Mouse (Mus musculus) heart, postnatal 36 days (tissue): ENCODE measurements around the gene Gfod1. TPM values are rescaled to one million over a fixed set of nuclear protein-coding genes. Genes with fewer than 3 reads are reported as not detected.

ENCODE experiments used
- DNase-seq, 2 experiments: peaks; one replicate each; pipeline ENCODE4 v3.0.0; 2021 to 2022
- intact Hi-C: fragments of 180-260 bp; cut with DNase I; formaldehyde crosslinking; loops from one replicate; pipeline ENCODE4 v1.15.1; 2025
- total RNA-seq, 2 experiments: library from RNA; stranded (reverse); gene quantifications; 2 replicates each; pipeline ENCODE4 v1.2.3; 2021

The Gfod1 gene
- total RNA-seq, 2 experiments from 2014 or later, result 26.8 to 36.3 TPM

GRCm38 (mm10) chr13:43267902-43268301 lies 36.1 kb downstream of the Gfod1 start:
- intact Hi-C loops, result loop anchor here (2.0 kb wide), 1 partner anchor 33 kb away; no protein-coding TSS in a partner anchor
- no peak for DNase-seq

GRCm38 (mm10) chr13:43267216-43267615 lies 36.8 kb downstream of the Gfod1 start:
- intact Hi-C loops, result loop anchor here (2.0 kb wide), 1 partner anchor 34 kb away; no protein-coding TSS in a partner anchor
- no peak for DNase-seq

- intact Hi-C loops, result loop anchor here (2.0 kb wide), 1 partner anchor 34 kb away; no protein-coding TSS in a partner anchor
- DNase-seq, result no peak
Observed at GRCm38 (mm10) chr13:43266333-43266732, 37.6 kb downstream of the Gfod1 start.

GRCm38 (mm10) chr13:43265116-43265515 lies 38.9 kb downstream of the Gfod1 start:
- intact Hi-C loops, result no loop called here
- no peak for DNase-seq

DNA sequence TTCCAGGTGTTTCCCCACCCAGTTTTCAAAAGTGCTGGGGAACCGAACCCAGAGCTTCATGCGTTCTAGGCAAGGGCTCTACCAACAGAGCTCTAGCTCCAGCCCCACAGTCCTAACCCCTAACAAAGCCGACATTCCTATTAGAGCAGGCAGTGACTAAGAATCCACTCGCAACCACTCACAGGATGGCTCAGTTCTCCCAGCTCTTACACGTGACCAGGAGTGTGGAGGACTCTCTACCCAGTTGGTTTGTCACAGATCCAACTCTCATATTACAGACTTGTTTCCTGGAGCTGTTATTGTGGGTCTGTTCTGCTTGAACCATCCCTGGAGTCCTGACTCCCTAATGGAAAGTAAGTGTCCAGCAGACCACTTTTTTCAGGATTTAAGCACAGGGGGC lies 40.3 kb downstream of the Gfod1 start:
- no peak for DNase-seq
- intact Hi-C loops, result no loop called here

- intact Hi-C loops, result no loop called here
Observed at GRCm38 (mm10) chr13:43262114-43262739, 41.7 kb downstream of the Gfod1 start.

GRCm38 (mm10) chr13:43261287-43261686 lies 42.7 kb downstream of the Gfod1 start:
- DNase-seq, result no peak
- intact Hi-C loops, result no loop called here

More at GRCm38 (mm10) chr13:43262114-43262739, 41.7 kb downstream of the Gfod1 start:
- DNase-seq, result peak in 1 of 2 experiments; percentile 26

GRCm38 (mm10) chr13:43260731-43261130 lies 43.2 kb downstream of the Gfod1 start:
- DNase-seq, result no peak
- intact Hi-C loops, result no loop called here

GRCm38 (mm10) chr13:43256447-43256846 lies 47.5 kb downstream of the Gfod1 start:
- no peak for DNase-seq
- intact Hi-C loops, result no loop called here

DNA sequence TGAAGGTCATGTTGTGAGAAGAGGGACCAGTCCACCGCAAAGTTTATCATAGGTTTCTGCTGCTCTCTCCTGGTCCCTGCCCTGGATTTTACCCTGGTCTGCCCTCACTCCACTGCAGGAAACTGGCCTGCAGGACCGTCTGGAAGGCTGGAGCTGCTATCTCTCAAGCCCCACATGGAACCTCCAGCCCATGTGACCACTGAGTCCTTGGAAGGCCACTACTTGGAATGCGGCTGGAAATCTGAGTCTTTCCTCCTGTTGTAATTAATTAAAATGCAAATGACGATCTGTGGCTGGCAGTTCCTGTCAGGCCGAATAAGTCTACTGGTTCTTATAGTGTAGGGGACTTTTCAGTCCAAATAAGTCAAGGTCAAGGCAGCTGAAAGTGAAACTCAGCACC lies 50.4 kb downstream of the Gfod1 start:
- intact Hi-C loops, result no loop called here
- DNase-seq, result no peak

DNA sequence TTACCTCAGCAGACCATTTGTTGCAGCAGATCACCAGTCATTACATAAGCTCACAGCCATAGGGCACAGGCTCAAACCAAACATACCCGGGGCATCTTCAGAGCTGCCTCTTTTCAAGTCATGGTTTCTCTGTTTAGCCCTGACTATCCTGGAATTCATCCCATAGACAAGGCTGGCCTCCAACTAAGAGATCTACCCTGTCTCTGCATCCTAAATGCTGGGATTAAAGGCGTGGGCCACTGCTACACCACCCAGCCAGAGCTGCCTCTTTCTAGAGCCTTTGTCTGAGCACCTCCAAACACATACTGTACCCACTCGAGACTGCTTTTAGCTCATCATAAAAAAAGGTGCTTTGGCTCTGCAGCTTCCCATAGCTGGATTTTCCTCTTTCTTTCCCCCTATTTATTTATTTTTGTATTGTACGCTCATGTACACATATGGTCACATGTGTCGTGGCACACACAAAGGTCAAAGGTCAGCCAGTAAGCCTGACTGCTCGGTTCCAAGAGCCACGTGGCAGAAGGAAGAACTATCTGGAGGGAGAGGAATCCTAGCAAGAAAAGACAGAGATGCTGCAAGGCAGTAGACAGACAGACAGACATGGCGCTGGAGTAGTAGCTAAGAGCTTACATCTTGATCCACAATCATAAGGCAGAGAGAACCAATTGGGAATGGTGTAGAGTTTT lies 51.7 kb downstream of the Gfod1 start:
- intact Hi-C loops, result no loop called here
- DNase-seq, result no peak

DNA sequence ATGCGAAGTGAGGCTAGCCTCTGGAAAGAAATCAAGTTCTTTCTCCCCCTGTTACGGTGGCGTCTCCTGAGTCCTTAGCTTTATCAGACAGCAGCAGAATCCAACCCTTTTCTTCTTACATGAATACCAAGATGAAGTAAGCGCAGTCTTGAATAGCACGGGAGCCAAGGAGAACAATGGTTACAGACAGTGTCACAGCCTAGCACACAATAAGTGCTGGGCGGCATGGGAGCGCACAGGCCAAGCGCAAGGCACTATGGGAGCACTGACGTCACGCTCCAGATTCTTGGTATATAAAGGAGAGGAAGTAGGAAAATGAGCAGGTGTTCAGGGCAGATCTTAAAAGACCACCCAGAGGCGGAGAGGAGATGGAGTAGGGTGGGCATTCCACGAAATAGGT lies 52.6 kb downstream of the Gfod1 start:
- intact Hi-C loops, result no loop called here
- DNase-seq, result no peak

- no peak for DNase-seq
- intact Hi-C loops, result no loop called here
Observed at GRCm38 (mm10) chr13:43250653-43251052, 53.3 kb downstream of the Gfod1 start.

- intact Hi-C loops, result no loop called here
- no peak for DNase-seq
Observed at GRCm38 (mm10) chr13:43250106-43250505, 53.9 kb downstream of the Gfod1 start.

DNA sequence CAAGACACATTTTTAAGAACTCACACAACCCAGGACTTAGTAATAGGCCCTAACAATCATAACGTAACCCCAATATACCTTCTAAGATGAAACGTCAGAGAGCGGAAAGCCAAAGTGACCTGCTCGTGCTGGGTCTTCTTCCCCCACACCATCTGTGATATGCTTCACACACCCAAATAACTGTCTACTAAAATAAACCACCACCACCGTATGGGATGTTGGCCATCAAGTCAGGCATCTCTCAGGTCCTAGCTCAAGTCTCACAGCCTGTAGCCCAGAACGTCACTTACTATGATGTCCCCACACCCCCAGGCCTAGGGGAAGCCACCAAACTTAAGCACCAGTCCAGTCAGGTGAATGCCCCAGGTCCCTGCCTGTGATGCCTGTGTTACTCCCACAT lies 55.6 kb downstream of the Gfod1 start:
- DNase-seq, result no peak
- intact Hi-C loops, result no loop called here

DNA sequence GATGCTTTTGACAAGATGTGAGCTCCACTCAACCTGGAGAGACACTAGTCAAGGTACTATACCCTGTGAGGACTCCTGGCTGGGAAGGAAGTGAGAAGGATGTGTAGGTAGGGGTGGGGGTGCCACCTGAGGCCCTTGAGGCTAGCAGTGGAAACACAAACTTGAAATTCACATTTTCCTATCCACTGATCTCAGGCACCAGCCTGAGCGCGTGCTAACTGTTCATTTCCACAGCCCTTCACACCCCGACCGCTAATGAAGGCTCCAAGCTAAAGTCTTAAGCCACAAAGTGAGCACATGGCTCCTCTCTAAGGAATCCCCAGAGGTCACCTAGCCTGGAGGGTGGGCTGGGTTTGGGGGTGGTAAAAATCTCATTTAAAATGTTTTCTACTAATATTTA lies 57.1 kb downstream of the Gfod1 start:
- DNase-seq, result no peak
- intact Hi-C loops, result no loop called here

GRCm38 (mm10) chr13:43243793-43244192 lies 60.2 kb downstream of the Gfod1 start:
- DNase-seq, result no peak
- intact Hi-C loops, result no loop called here

DNA sequence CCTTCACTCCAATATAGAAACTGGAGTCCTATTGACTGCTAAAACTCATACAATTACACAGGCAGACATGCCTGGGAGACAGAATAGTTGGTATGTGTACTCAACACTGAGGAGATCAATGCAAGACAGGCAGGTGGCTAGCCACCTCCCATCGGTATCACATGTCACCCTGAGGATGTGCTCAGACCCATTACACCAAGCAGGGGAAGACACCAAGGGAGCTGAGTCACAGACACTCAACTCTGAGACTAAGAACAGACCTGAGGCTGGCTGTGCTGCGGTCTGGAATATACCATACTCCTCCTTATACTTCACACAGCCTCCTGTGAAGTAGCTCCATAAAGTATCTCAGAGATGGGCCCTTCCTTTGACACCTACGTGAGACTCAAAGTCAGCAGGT lies 60.7 kb downstream of the Gfod1 start:
- DNase-seq, result no peak
- intact Hi-C loops, result no loop called here

DNA sequence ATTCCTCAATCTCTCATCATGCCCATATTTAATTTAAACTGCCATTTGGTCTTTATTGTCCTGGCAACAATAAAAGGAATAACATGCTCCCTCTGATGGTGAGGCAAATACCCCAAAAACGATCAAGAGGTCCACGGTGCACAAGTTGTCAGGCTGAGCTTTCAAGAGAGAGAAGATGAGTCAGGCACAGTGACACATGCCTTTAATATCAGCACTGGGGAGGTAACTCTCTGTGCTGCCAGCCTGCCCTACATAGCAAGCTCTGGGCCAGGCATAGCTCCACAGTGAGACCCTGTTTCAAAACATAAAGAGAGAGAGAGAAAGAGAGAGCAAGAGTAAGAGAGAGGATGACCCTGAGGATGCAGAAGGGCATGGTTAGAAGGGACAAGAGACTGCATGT lies 62.2 kb downstream of the Gfod1 start:
- intact Hi-C loops, result no loop called here
- no peak for DNase-seq

GRCm38 (mm10) chr13:43241069-43241468 lies 62.9 kb downstream of the Gfod1 start:
- intact Hi-C loops, result no loop called here
- DNase-seq, result no peak

DNA sequence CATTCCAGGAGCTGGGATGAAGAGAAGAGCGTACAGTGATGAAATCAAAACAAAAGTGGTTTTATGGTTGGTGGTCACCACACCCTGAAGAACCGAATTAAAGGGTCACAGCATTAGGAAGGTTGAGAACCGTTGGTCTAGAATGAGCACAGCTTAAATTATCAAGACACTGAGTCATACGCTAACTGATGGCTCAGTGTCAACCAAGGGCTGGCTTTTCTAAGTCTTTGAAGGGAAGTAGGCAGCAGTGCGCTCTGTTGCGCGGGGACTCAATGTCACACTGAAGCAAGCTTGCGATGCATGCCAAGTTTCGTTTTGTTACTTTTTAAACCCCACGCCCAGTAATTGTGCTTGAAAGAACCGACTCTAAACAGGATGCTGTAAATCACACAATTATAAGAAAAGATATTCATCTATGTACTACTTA lies 64.2 kb downstream of the Gfod1 start:
- intact Hi-C loops, result loop anchor here (5.0 kb wide), 1 partner anchor 38 kb away; no protein-coding TSS in a partner anchor
- DNase-seq, result peak in 1 of 2 experiments; percentile 43

DNA sequence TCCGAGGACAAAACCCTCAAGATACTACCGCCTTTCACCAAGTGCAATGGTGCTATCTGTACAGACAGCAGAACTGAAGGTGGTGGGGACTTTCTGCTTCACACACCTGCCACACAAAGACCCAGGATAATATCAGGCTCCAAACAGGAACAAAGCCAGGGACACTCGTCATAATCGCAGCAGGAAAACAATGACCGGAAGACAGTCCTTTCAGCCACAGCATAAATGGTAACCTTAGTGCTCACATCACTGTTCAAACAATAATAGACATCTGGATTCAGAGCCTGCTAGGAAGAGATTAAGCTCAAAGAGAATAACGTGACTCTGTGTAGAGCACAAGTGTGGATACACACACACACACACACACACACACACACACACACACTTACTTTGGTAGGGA lies 67.3 kb downstream of the Gfod1 start:
- peak; percentile 57 to 67 for DNase-seq
- intact Hi-C loops, result loop anchor here (5.0 kb wide), 1 partner anchor 34 kb away; no protein-coding TSS in a partner anchor
